Mouse (Mus musculus) thymus, adult 2 months (tissue): ENCODE results near the gene Saxo2. TPM values are rescaled to one million over a fixed set of nuclear protein-coding genes. Genes with fewer than 3 reads are reported as not detected.
A peak's percentile ranks its signal among the peaks of the same experiment; 100 is the strongest.

Source experiments
- DNase-seq: peaks from one replicate; pipeline ENCODE4 v3.0.0; 2021
- H3K27ac ChIP-seq: fragments of 200-500 bp; 2 replicates; pipeline ENCODE4 v1.5.1; 2012; ENCODE audit warnings: low read length, control low read depth; ENCODE audit not compliant: control insufficient read depth, insufficient read depth
- H3K27me3 ChIP-seq: fragments of 200-500 bp; 2 replicates; pipeline ENCODE4 v1.6.1; 2012; ENCODE audit warnings: mild to moderate bottlenecking, low read length, moderate library complexity, mixed read lengths; ENCODE audit not compliant: control insufficient read depth, insufficient read depth
- H3K36me3 ChIP-seq: fragments of 200-500 bp; 2 replicates; pipeline ENCODE4 v1.6.1; 2012; ENCODE audit warnings: mild to moderate bottlenecking, low read length, moderate library complexity; ENCODE audit not compliant: control insufficient read depth, insufficient read depth
- H3K4me1 ChIP-seq: fragments of 200-500 bp; replicated peaks from 2 replicates; pipeline ENCODE4 v1.6.1; 2012; ENCODE audit warnings: low read length; ENCODE audit not compliant: control insufficient read depth, insufficient read depth
- H3K4me3 ChIP-seq: fragments of 200-500 bp; 2 replicates; pipeline ENCODE4 v1.5.1; 2012; ENCODE audit warnings: mild to moderate bottlenecking, low read length, control low read depth, moderate library complexity; ENCODE audit not compliant: control insufficient read depth, insufficient read depth
- CTCF ChIP-seq: fragments of 200-500 bp; IDR thresholded peaks from 2 replicates; pipeline ENCODE4 v1.5.1; 2012; ENCODE audit warnings: mild to moderate bottlenecking, control low read depth, low read length, moderate library complexity, borderline replicate concordance; ENCODE audit not compliant: control insufficient read depth, poor library complexity, insufficient read depth; ENCODE audit errors: extremely low read depth
- POLR2A ChIP-seq: fragments of 200-500 bp; IDR thresholded peaks from 2 replicates; pipeline ENCODE4 v1.6.1; 2012; ENCODE audit warnings: mild to moderate bottlenecking, low read length, control low read depth, moderate library complexity; ENCODE audit not compliant: control insufficient read depth, poor library complexity, insufficient read depth; ENCODE audit errors: extremely low read depth
- WGBS: fragments of 180-500 bp; shearing (Covaris S2); methylation state at CpG from one replicate; pipeline ENCODE4 v1.1.7; 2018; 5-methylcytosine and 5-hydroxymethylcytosine counted together
- polyA plus RNA-seq: library from polyadenylated mRNA; depleted of rRNA; stranded (reverse); fragments of >200 nt; gene quantifications from 2 replicates; pipeline ENCODE4 v1.2.3, GENCODE M21; 2012

The Saxo2 gene
- polyA plus RNA-seq, 1 experiment, result 1.2 TPM

- Histone ChIP-seq H3K27ac (no peak overlapping the region), H3K27me3 (no peaks in the 10 kb centered on the region), H3K4me1 (no peaks in the 10 kb centered on the region), H3K4me3 (no peak overlapping the region), H3K36me3 (peaks cover 14% of the 10 kb centered on the region)
- no peak for DNase-seq
- WGBS, result 93% methylated on average over 5 of the region's 5 CpGs
- TF ChIP-seq POLR2A (no peak), CTCF (no peak)
Observed at GRCm38 (mm10) chr7:82676001-82676400, 27.7 kb upstream of the Saxo2 start.

DNA sequence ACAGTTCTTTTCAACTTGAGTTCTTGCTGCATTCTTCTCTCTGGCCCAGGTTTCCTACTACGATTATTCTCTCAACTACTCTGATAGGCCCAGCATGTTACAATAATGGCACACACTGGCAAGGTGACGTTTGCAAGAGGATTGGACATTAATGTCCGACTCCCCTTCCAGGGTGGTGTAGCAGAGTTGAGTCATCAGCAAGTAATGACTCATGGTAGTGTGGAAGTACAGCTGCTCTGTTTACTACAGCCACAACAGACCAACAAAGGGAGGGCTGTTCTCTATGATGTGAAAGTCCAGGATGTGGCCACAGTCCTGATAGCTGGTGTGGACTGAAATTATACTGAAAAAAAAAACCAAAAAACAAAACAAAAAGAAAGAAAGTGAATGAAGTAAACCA lies 16.3 kb upstream of the Saxo2 start:
- H3K27me3 ChIP-seq, result no peaks in the 10 kb centered on the region
- no peak overlapping the region for H3K27ac ChIP-seq
- no peak for TF ChIP-seq CTCF
- TF ChIP-seq POLR2A, result no peak
- H3K4me1 ChIP-seq, result no peaks in the 10 kb centered on the region
- no peak for DNase-seq
- 93% methylated on average over 3 of the region's 3 CpGs for WGBS
- H3K4me3 ChIP-seq, result no peak overlapping the region
- peaks cover 18% of the 10 kb centered on the region; the same call in 1 of the 2 replicates for H3K36me3 ChIP-seq

GRCm38 (mm10) chr7:82649081-82649445 lies 735 bp upstream of the Saxo2 start:
- Histone ChIP-seq H3K4me1 (peaks cover 4% of the 10 kb centered on the region), H3K27me3 (no peaks in the 10 kb centered on the region), H3K36me3 (no peaks in the 10 kb centered on the region), H3K4me3 (peak overlapping the region; percentile 79), H3K27ac (no peak overlapping the region)
- TF ChIP-seq CTCF, result no peak
- no peak for TF ChIP-seq POLR2A
- 11% methylated on average over 6 of the region's 6 CpGs for WGBS
- DNase-seq, result peak; percentile 6

DNA sequence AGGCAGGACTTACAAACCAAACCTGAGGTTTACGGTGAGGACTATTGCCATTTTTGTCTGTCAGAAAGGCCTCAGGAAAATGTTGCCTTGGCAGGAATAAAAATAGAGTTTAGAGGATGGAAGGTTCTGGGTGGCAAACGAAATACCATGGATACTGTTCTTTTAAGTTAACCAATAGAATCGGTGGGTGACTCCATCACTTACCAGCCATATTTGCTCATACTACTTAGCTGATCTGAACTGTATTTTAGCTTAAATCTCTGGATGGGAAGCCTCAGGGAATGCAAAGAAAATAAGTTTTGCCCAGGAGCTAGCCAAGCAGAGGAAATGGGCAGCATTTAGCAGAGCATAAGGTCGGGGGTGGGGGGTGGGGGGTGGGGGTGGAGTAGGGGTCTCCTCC lies 419 bp downstream of the Saxo2 start:
- no peaks in the 10 kb centered on the region for H3K36me3 ChIP-seq
- H3K4me1 ChIP-seq, result peaks cover 4% of the 10 kb centered on the region
- peak overlapping the region; percentile 7; the same call in 1 of the 2 replicates for H3K4me3 ChIP-seq
- H3K27me3 ChIP-seq, result no peaks in the 10 kb centered on the region
- 33% methylated on average over 4 of the region's 4 CpGs for WGBS
- H3K27ac ChIP-seq, result no peak overlapping the region
- DNase-seq, result no peak
- TF ChIP-seq CTCF, result no peak
- TF ChIP-seq POLR2A, result no peak

- H3K27me3 ChIP-seq, result no peaks in the 10 kb centered on the region
- peaks cover 4% of the 10 kb centered on the region for H3K4me1 ChIP-seq
- no peak overlapping the region for H3K4me3 ChIP-seq
- H3K27ac ChIP-seq, result no peak overlapping the region
- H3K36me3 ChIP-seq, result no peaks in the 10 kb centered on the region
- 92% methylated on average over 3 of the region's 3 CpGs for WGBS
- DNase-seq, result no peak
- TF ChIP-seq CTCF (no peak), POLR2A (no peak)
Observed at GRCm38 (mm10) chr7:82647183-82647582, 1.1 kb downstream of the Saxo2 start.

DNA sequence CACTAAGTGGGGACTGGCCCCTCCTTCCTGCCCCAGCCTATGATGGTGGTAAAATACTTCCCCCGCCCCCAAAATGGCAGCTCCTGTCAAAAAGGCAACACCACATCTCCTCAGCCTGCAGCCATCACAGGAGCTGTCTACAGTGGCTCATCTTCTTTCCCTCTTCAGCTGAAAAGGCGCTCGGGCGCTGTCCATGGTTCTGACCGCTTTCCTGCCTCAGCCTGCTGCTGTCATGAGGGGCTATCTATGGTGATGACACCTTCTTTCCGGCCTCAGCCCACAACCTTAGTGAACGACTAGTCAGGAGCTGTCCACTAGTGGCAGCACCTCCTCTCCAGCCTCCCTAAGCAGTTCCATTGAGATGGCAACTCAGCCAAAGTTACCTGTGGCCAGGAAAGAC lies 23.0 kb downstream of the Saxo2 start:
- WGBS, result 24% methylated on average over 7 of the region's 7 CpGs
- Histone ChIP-seq H3K36me3 (no peaks in the 10 kb centered on the region), H3K4me1 (no peaks in the 10 kb centered on the region), H3K27me3 (no peaks in the 10 kb centered on the region), H3K4me3 (no peak overlapping the region), H3K27ac (no peak overlapping the region)
- peak; percentile 57 for DNase-seq
- TF ChIP-seq CTCF (no peak), POLR2A (no peak)

GRCm38 (mm10) chr7:82609629-82610028 lies 38.7 kb downstream of the Saxo2 start:
- Histone ChIP-seq H3K4me3 (no peak overlapping the region), H3K4me1 (no peaks in the 10 kb centered on the region), H3K36me3 (no peaks in the 10 kb centered on the region), H3K27me3 (no peaks in the 10 kb centered on the region), H3K27ac (no peak overlapping the region)
- 57% methylated on average over 3 of the region's 3 CpGs for WGBS
- DNase-seq, result no peak
- TF ChIP-seq CTCF (no peak), POLR2A (no peak)
